Mouse (Mus musculus) ovary, postnatal 14 days (tissue): ENCODE data around the gene Lrrc39.

ENCODE experiments used
- DNase-seq: peaks from one replicate; pipeline ENCODE4 v3.0.0; 2022; ENCODE audit warnings: low spot score

The Lrrc39 gene

DNA sequence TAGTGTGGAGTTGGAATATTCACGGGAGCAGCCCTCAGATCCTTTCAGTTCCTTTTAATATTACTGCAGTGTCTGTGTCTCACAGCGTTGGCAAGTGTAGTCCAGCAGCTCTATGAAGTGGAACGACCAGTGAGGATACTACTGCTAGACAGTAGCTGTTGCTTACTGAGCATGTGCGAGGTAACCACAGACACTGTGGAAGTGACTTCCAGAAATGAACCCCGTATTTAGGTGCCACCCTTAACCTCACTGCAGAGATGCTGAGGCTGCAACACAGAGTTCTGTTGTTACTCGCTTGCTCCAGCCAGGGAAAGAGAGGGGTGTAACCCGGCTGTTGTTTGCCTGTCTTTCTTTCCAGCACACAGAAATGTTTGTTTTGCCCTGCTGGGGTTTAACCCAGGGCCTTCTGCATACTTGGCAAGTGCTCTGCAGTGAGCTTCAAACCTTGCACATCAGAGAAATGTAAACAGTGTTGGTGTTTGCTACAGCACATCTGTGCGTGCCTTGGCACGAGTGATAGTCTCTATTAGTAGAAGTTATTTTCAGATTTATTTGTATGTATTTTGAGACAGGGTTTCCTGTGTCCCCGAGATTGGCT, 51.6 kb downstream of the Lrrc39 start, which contains the start of gene Trmt13:
TSS of gene Trmt13 (minus strand) at position 293 of the 598 bp plus-strand sequence.
- DNase-seq: no peak

DNA sequence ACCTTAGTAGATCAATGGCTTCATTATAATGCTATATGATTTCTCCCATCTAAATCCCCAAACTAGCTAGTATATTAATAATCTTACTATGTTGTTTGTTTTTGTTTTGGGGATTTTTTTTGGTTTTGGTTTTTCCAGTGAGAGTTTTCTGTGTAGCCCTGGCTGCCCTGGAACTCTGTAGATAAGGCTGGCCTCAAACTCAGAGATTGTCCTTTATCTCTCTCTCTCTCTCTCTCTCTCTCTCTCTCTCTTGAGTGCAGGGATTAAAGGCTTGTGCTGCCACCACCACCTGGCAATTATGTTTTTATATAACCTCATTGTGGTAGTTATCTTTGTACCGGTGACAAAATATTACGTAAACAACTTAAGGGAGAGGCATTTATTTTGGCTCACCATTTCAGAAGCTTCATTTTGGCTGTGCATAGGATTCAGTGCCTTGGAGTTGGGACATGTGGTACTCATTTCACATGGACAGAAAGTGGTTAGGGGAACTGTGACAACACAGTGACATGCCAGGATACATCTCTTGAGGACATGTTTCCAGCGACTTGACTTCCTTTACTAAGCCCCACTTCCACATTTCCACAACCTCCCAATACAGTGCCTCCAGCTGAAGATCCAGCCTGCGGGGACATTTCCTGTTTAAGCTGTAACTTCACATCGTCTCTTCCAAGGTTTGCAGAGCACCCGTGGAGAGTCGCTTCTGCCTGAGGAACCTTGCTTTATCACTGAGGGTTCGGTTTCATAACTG, 52.7 kb downstream of the Lrrc39 start:
- DNase-seq: no peak

DNA sequence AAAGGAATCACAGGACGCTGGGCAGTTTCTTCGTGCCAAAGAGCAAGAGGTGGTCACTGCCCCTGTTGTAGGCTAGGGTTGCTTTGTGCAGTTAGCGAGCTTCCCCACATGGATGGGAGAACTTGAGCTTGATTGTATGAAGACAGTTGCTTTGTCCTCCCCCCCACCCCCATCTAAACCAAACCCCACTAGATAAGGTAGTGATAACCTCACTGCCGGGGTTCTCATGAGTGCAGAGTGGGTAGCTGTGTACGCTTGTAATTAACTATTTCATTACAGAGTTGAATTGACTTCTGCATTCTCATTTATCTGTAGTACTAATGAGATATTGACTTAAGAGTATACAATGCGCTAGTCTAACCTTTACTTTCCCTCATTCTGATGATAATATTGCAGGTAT, 56.1 kb downstream of the Lrrc39 start:
- DNase-seq: no peak

DNA sequence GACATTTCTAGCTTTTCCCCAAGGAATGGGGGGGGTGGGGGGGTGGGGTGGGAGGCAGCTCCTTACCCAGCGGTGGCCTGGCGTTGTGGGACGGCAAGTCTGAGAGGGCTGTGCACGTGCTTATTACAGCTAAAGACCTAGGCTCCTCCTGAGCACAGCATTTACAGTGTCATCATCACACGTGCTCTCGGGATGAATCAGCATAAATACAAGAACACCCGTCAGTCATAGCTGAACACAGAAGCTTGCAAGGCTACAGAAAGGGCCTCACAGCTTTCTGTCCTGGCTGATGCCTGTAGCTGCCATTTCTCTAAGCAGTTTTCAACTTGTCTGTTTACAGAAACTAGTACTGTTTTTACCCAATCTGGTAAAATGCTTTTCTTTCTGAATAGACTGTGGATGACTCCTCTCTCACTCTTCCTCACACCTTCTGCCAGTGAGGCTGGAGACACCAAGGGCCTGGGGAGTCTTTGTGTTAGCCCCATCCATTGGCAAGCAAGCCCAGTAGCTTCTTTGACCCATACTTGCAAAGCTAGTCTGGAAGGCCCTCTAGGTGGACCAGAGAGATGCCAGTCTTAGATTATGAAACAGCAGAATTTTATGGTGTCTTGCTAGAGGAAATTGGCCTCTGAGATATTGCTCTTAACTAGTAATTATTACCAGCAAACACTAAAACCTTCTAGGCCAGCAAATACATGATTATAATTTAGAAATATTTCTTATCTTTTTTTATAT, 58.0 kb downstream of the Lrrc39 start:
- no peak for DNase-seq

DNA sequence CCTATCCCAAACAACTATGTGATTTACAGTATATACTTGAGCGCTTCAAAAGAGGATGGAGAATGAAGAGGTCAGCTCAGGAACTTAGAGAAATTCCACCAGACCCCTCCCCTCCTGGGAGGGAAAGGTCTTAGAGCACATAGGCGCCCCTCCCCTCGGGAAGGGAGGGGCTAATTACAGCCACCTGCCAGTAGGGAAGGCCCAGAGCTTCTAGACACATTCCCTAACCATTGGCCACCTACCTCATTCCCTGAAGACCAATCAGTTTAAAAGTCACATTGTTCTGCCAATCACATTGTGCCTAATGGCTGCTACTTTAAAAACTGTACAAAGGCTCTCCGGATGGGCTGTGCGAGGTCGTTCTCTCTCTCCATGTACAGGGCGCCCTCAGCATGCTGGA, 59.9 kb downstream of the Lrrc39 start:
- no peak for DNase-seq

GRCm38 (mm10) chr3:116631459-116631858, 68.7 kb downstream of the Lrrc39 start:
- no peak for DNase-seq
